Mouse (Mus musculus) liver, embryonic 14.5 days (tissue): ENCODE measurements around the gene Fmo1.

ENCODE experiments used
- CTCF ChIP-seq: IDR thresholded peaks from 2 replicates; pipeline ENCODE4 v1.5.1; 2016; ENCODE audit warnings: antibody characterized with exemption, low read depth, control low read depth
- EP300 ChIP-seq: IDR thresholded peaks from 2 replicates; pipeline ENCODE4 v1.6.1; 2016; ENCODE audit warnings: antibody characterized with exemption, low read depth

- no peak for TF ChIP-seq CTCF
- TF ChIP-seq EP300, result no peak
These were observed 1.5 kb downstream of the Fmo1 start for GRCm38 (mm10) chr1:162864816-162865492.
